Mouse (Mus musculus) left cerebral cortex, postnatal 10 days (tissue): ENCODE results near the gene Ccdc159. TPM values are rescaled to one million over a fixed set of nuclear protein-coding genes. Genes with fewer than 3 reads are reported as not detected.
A peak's percentile ranks its signal among the peaks of the same experiment; 100 is the strongest.

Experiments
- DNase-seq, 2 experiments: peaks; one replicate each; pipeline ENCODE4 v3.0.0; 2021 to 2022; ENCODE audit warnings: low spot score in 2 of 2, mixed read lengths in 1 of 2; ENCODE audit errors: extremely low spot score in 1 of 2
- intact Hi-C: fragments of 180-260 bp; cut with DNase I; formaldehyde crosslinking; loops from one replicate; pipeline ENCODE4 v1.15.1; 2025
- total RNA-seq, 2 experiments: library from RNA; stranded (reverse); gene quantifications; 2 replicates each; pipeline ENCODE4 v1.2.3; 2021

Ccdc159 gene
- total RNA-seq, 2 experiments from 2014 or later, result 15.3 to 15.8 TPM

DNA sequence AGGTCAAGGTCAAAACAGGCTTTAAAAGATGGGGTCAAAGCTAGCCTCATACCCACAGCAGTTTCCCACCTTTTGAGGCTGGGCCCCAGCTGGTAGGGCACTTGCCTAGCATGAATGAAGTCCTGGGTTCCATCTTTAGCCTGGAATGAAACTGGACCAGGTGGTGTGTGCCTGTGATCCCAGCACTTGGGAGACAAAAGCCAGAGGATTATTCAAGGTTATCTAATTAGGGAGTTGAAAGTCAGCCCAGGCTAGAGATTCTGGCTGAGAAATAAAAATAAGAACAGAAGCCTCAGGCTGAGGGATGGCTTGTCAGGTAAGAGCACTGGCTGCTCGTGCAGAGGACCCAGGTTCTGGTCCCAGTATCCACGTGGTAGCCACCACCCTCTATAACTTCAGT, 4.7 kb downstream of the Ccdc159 start:
- intact Hi-C loops, result no loop called here
- DNase-seq, result no peak

GRCm38 (mm10) chr9:21932445-21933137, 5.3 kb downstream of the Ccdc159 start:
- intact Hi-C loops, result no loop called here
- DNase-seq, result no peak

GRCm38 (mm10) chr9:21934021-21934420, 6.8 kb downstream of the Ccdc159 start:
- no peak for DNase-seq
- intact Hi-C loops, result no loop called here

- intact Hi-C loops, result no loop called here
- DNase-seq, result no peak
Measured at GRCm38 (mm10) chr9:21935466-21936131, 8.3 kb downstream of the Ccdc159 start.

DNA sequence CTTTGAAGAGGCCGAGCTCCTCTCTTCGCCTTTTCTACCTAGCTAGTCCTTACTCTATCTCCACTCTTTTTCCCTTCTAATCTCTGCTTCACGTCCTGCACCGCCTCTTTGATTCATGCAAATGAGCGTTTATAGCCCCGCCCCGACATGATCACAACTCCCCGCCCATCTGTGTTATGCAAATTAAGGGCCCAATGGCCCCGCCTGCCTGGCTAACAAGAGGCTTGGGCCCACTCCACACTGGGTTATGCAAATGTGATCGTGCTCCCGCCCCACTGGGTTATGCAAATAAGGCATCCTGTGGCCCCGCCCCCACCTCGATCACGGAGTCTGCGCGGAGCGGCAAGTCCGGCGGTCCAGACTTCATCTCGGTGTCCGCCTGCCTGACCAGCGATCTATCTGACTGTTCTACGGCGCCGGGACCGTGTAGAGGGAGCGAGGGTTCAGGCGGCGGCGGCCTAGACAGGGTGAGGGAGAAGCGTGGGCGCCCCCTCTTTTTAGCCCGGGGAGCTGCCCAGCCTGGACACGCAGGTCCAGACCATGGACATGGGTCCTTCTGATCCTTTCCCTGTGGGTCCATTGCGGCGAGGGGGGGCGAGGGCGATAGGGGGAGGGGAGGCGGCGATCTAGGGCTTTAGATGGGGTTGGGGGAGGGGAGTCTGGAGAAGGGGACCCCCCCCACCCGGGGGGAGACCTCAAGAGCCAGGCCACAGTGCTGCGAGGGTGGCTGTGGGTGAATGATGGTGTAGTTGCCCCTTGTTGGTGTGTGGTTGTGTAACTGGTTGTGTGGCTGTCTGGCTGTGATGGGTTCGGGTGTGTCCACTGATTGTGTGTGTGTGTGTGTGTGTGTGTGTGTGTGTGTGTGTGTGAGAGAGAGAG, 9.7 kb downstream of the Ccdc159 start, which contains the start of gene Plppr2:
Gene Plppr2, plus strand, starts transcription at position 342 of the 879 bp plus-strand sequence.
- peak; percentile 97 to 99 for DNase-seq
- intact Hi-C loops, result no loop called here

DNA sequence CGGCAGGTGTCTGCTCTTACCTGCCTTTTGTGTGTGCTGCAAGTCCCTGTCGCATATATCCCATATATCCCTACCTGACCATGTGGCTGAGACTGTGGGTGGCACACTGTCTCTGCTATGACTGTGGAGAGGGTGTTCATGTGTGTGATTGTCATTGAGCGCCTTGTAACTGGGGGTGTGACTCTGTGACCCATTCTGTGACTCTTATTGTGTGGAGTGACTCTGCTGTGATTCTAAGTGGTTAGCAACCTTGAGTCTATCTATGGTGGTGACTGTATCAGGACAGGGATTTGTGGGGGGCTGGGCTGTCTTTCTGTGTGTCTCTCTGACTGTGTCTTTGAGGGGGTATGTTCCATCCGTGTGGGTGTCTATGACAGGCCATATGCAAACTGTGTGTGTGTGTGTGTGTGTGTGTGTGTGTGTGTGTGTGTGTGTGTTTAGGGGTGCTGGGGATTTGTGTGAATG, 10.5 kb downstream of the Ccdc159 start:
- intact Hi-C loops, result no loop called here
- no peak for DNase-seq

- intact Hi-C loops, result no loop called here
- no peak for DNase-seq
Measured at GRCm38 (mm10) chr9:21938234-21938855, 11.1 kb downstream of the Ccdc159 start.

GRCm38 (mm10) chr9:21943046-21943445, 15.8 kb downstream of the Ccdc159 start:
- DNase-seq, result no peak
- intact Hi-C loops, result no loop called here

- DNase-seq, result no peak
- intact Hi-C loops, result no loop called here
Measured at GRCm38 (mm10) chr9:21943638-21944037, 16.4 kb downstream of the Ccdc159 start.

DNA sequence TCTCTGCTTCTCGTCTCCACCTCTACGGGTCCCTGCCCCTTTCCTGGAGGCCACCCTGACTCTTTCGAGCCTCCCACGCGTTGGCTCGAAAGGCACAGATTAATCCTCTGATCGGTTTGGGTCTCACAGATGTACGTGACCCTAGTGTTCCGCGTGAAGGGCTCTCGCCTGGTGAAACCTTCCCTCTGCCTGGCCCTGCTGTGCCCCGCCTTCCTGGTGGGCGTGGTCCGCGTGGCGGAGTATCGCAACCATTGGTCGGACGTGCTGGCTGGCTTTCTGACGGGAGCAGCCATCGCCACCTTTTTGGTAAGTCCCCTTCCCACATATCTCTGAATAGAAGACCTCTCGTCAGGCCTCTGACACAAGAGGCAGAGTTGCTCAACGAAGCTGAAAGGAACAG, 17.0 kb downstream of the Ccdc159 start:
- intact Hi-C loops, result no loop called here
- peak in 1 of 2 experiments; percentile 55 for DNase-seq

DNA sequence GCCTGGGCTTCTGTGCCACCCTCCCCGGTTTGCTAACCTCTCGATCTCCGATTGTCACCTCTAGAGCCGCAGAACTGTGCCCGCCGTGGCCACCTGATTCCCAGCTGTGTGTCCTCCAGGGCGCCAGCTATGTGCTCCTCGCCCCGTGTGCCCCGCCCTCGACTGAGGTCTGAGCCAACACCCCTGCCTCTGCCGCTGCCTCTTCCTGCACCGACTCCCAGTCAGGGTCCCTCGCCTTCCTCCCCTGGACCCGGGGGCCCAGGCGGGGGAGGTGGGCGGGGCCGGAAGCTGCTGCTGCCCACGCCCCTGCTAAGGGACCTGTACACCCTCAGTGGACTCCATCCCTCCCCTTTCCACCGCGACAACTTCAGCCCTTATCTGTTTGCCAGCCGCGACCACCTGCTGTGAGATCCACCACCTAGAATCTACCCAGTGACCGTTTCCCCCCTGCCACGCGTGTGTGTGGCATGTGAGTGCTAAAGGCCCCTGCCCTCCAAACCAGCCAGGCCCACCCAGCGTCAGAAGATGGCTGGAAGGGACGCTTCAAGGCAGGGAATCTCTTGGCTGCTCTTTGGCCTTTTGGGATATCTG, 20.4 kb downstream of the Ccdc159 start:
- intact Hi-C loops, result no loop called here
- no peak for DNase-seq

DNA sequence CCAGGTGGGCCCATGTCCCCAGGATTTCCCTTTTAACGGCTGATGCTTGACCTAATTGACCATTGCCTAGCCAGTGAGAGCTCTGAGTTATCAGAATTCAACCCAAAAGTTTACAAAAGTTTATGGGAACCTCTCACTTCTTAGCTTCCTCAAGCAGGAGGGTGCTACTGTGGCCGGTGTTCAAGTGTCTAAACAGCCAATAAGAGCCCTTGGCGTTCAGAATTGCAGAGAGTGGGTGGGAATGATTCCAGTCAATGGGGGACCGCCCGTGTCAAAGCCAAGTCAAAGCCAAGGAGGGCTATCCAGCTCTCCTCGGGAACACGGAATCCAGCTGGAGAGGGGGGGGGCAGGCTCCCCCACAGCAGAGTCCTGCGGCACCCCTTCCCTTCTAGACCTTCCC, 20.9 kb downstream of the Ccdc159 start:
- DNase-seq, result no peak
- intact Hi-C loops, result no loop called here

DNA sequence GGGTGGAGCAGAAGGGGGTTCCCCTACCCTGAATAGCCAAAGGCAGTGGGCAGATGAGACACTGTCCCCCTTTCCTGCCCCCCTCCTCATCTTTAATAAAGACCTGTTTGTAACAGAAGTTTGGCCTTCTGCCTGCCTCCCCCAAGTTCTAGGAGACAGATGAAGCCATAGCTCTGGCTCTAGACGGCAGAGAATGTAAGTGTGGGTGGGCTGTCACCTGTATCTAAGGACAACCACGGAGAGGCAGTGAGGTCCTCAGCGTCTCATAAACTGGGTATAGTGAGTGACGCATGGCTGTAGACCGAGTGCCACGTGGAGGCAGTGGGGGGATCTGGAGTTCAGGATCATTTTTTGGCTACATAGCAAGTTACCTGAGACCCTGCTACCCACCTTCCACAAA, 21.5 kb downstream of the Ccdc159 start:
- DNase-seq, result no peak
- intact Hi-C loops, result no loop called here

DNA sequence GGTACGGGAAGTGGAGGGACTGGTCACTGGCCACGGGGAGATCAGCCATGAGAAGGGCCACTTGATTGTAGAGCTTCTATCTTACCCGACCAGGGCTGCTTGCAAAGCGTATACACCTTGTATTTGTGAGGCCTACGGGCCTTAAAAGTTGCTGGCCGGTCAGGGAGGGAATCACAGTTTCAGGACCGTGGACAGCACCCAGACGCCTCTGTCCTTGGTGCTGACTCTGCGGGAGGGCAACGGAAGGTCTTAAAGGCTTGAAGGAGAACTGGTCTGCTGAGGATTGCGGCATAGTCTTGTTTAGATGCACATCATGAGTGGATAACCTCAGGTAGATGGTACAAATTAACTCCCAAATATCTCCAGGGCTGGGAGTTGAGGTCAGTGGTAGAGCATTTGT, 23.1 kb downstream of the Ccdc159 start:
- intact Hi-C loops, result no loop called here
- peak in 1 of 2 experiments; percentile 47 for DNase-seq

DNA sequence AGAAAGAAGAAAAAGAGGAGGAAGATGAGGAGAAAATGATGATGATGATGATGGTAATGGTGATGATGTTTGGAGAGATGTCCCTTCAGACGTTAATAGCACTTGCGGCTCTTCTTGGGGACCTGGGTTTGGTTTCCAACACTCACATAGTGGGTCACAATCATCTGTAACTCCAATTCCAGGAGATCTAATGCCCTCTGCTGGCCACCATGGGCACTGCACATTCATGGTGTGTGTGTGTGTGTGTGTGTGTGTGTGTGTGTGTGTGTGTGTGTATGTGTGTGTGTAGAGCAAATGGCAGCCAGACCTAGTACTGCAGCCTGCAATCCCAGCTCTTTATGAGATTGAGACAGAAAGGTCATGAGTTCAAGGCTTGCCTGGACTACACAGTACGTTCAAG, 24.7 kb downstream of the Ccdc159 start:
- no peak for DNase-seq
- intact Hi-C loops, result no loop called here

DNA sequence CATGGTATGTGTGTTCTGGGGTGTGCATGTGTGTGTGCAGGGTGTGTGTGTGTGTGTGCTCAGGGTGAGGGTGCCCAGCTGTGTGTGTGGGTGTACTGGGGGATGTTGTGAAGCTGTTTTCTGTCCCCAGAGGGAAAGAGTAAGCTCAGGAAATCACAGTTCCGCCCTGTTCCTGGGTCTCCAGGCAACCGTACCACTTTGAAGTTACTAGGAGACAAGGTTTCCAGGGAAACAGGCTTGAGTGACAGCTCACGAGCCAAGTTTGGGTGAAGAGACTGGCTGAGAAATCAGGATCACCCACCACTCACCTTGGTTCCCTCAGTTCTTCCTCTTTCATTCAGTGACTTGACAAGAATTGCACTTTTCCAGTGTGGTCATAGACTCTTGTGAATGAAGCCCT, 26.3 kb downstream of the Ccdc159 start:
- DNase-seq, result peak; percentile 58 to 84
- intact Hi-C loops, result no loop called here

- no peak for DNase-seq
- intact Hi-C loops, result no loop called here
Measured at GRCm38 (mm10) chr9:21954635-21955034, 27.4 kb downstream of the Ccdc159 start.

DNA sequence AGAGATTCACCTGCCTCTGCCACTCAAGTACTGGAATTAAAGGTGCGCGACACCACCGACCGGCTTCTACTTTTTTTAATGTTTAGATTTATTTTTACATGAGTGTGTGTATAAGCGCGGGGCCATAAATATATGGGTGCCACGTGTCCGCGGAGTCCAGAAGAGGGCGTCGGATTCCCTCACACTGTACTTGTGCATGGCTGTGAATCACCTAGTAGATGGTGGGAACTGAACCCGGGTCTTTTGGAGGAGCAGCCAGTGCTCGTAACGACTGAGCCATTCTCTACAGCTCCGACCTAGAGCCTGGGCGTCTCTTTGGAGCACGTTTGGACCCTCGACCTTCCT, 27.9 kb downstream of the Ccdc159 start:
- intact Hi-C loops, result no loop called here
- DNase-seq, result no peak
